Mouse (Mus musculus) E14TG2a.4 (cell line): ENCODE measurements around the gene Syn2.

Experiments
- CTCF ChIP-seq: conservative IDR thresholded peaks from 2 replicates; pipeline ENCODE4 v1.5.1; 2014; ENCODE audit warnings: low read length
- NANOG ChIP-seq: IDR thresholded peaks from 2 replicates; pipeline ENCODE4 v1.6.1; 2014; ENCODE audit warnings: borderline replicate concordance, low read length, mixed read lengths

DNA sequence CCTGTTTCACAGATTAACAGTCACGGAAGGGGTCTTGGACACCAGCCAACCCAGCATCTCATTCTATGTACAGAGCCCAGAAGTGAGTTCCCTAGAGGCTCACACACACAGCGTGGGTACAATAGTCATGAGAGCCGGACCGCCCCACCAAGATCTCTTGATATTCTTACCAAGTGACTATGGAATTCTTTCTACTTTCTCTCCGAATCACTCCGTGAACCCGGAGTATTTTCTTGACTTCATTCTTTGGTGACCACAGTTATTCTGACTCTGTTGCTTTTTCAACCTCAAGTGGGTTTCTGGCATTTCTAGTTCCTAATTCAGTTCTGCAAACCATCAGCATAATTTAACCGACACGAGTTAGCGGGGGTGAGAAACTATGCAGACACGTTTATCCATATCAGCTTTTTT lies 182.1 kb downstream of the Syn2 start:
- TF ChIP-seq CTCF (no peak), NANOG (no peak)
